Mouse (Mus musculus) layer of hippocampus, postnatal 14 days (tissue): ENCODE data around the gene Fgfr2. TPM values are rescaled to one million over a fixed set of nuclear protein-coding genes. Genes with fewer than 3 reads are reported as not detected.

ENCODE experiments used
- DNase-seq, 2 experiments: peaks; one replicate each; pipeline ENCODE4 v3.0.0; 2021 to 2022; ENCODE audit warnings: low spot score in 2 of 2, mixed read lengths in 1 of 2
- total RNA-seq, 2 experiments: library from RNA; stranded (reverse); gene quantifications; 2 replicates each; pipeline ENCODE4 v1.2.3; 2021

The Fgfr2 gene
- total RNA-seq, 2 experiments from 2014 or later = 38.3 to 40.2 TPM

- peak; percentile 64 to 80 for DNase-seq
Measured at GRCm38 (mm10) chr7:130770707-130771106, 2352.4 kb downstream of the Fgfr2 start.

- no peak for DNase-seq
Measured at GRCm38 (mm10) chr7:130768151-130768550, 2355.0 kb downstream of the Fgfr2 start.

GRCm38 (mm10) chr7:130766411-130767170, 2356.6 kb downstream of the Fgfr2 start:
- no peak for DNase-seq

- DNase-seq = no peak
Measured at GRCm38 (mm10) chr7:130764160-130764559, 2359.0 kb downstream of the Fgfr2 start.

GRCm38 (mm10) chr7:130762071-130762897, 2360.9 kb downstream of the Fgfr2 start:
- peak; percentile 68 to 83 for DNase-seq

- no peak for DNase-seq
Measured at GRCm38 (mm10) chr7:130757326-130757865, 2365.8 kb downstream of the Fgfr2 start.

GRCm38 (mm10) chr7:130756343-130756835, 2366.8 kb downstream of the Fgfr2 start:
- no peak for DNase-seq

- DNase-seq = no peak
Measured at GRCm38 (mm10) chr7:130754790-130755189, 2368.4 kb downstream of the Fgfr2 start.

GRCm38 (mm10) chr7:130751678-130752077, 2371.5 kb downstream of the Fgfr2 start:
- no peak for DNase-seq

- peak in 1 of 2 experiments; percentile 44 for DNase-seq
Measured at GRCm38 (mm10) chr7:130750752-130751490, 2372.2 kb downstream of the Fgfr2 start.

GRCm38 (mm10) chr7:130749165-130749564, 2374.0 kb downstream of the Fgfr2 start:
- no peak for DNase-seq

GRCm38 (mm10) chr7:130743239-130744025, 2379.7 kb downstream of the Fgfr2 start:
- DNase-seq = no peak

GRCm38 (mm10) chr7:130741099-130741498, 2382.1 kb downstream of the Fgfr2 start:
- no peak for DNase-seq

- no peak for DNase-seq
Measured at GRCm38 (mm10) chr7:130734195-130734787, 2388.9 kb downstream of the Fgfr2 start.

- no peak for DNase-seq
Measured at GRCm38 (mm10) chr7:130733423-130733822, 2389.7 kb downstream of the Fgfr2 start.

- DNase-seq = no peak
Measured at GRCm38 (mm10) chr7:130732908-130733307, 2390.2 kb downstream of the Fgfr2 start.

- DNase-seq = no peak
Measured at GRCm38 (mm10) chr7:130731792-130732191, 2391.4 kb downstream of the Fgfr2 start.

GRCm38 (mm10) chr7:130727560-130727959, 2395.6 kb downstream of the Fgfr2 start:
- DNase-seq = no peak

- no peak for DNase-seq
Measured at GRCm38 (mm10) chr7:130726724-130727422, 2396.3 kb downstream of the Fgfr2 start.
